Mouse (Mus musculus) bone marrow, adult 2 months (tissue): ENCODE data around the gene Fkbpl. TPM values are rescaled to one million over a fixed set of nuclear protein-coding genes. Genes with fewer than 3 reads are reported as not detected.

Source experiments
- H3K27ac ChIP-seq: fragments of 200-500 bp; 2 replicates; pipeline ENCODE4 v1.5.1; 2012; ENCODE audit warnings: low read depth, mild to moderate bottlenecking, control low read depth, inconsistent platforms, low read length; ENCODE audit not compliant: control insufficient read depth, poor library complexity, insufficient read depth
- H3K4me1 ChIP-seq: fragments of 200-500 bp; 2 replicates; pipeline ENCODE4 v1.6.1; 2011; ENCODE audit warnings: low read length; ENCODE audit not compliant: control insufficient read depth, insufficient read depth
- H3K4me3 ChIP-seq: fragments of 200-500 bp; replicated peaks from 2 replicates; pipeline ENCODE3; 2011; ENCODE audit warnings: mild to moderate bottlenecking, low read depth, low read length, control low read depth; ENCODE audit not compliant: control insufficient read depth
- CTCF ChIP-seq: fragments of 200-500 bp; IDR thresholded peaks from 2 replicates; pipeline ENCODE4 v1.5.1; 2011; ENCODE audit warnings: low read length, control low read depth; ENCODE audit not compliant: control insufficient read depth, insufficient read depth
- POLR2A ChIP-seq: fragments of 200-500 bp; IDR thresholded peaks from 2 replicates; pipeline ENCODE4 v1.6.1; 2011; ENCODE audit warnings: low read depth, mild to moderate bottlenecking, control low read depth, low read length, borderline replicate concordance; ENCODE audit not compliant: control insufficient read depth
- WGBS: fragments of 180-500 bp; shearing (Covaris S2); methylation state at CpG from one replicate; pipeline ENCODE4 v1.1.7; 2018; 5-methylcytosine and 5-hydroxymethylcytosine counted together
- polyA plus RNA-seq: library from polyadenylated mRNA; stranded (reverse); fragments of >200 nt; gene quantifications from 2 replicates; pipeline ENCODE4 v1.2.4, GENCODE M21; 2011; ENCODE audit warnings: low replicate concordance; ENCODE audit not compliant: missing spikeins, insufficient read depth, insufficient read length

Fkbpl gene
- polyA plus RNA-seq, 1 experiment: 13.6 TPM

GRCm38 (mm10) chr17:34654392-34654791 is 9.8 kb downstream of the Fkbpl start:
- Histone ChIP-seq H3K4me1 (no peaks in the 10 kb centered on the region; the same call in 1 of the 2 replicates), H3K4me3 (no peak overlapping the region), H3K27ac (no peak overlapping the region)
- WGBS: 88% methylated on average over 13 of the region's 13 CpGs
- TF ChIP-seq POLR2A: no peak; the same call in 1 of the 2 replicates
- no peak for TF ChIP-seq CTCF

GRCm38 (mm10) chr17:34655160-34655559 is 10.6 kb downstream of the Fkbpl start:
- WGBS: 80% methylated on average over 7 of the region's 7 CpGs
- no peak overlapping the region for H3K4me3 ChIP-seq
- no peak for TF ChIP-seq CTCF
- no peak for TF ChIP-seq POLR2A
- no peaks in the 10 kb centered on the region for H3K4me1 ChIP-seq
- no peak overlapping the region for H3K27ac ChIP-seq

GRCm38 (mm10) chr17:34655581-34655991 is 11.0 kb downstream of the Fkbpl start:
- Histone ChIP-seq H3K4me1 (no peaks in the 10 kb centered on the region), H3K4me3 (no peak overlapping the region), H3K27ac (no peak overlapping the region)
- no peak for TF ChIP-seq POLR2A
- no peak for TF ChIP-seq CTCF
- WGBS: 66% methylated on average over 4 of the region's 4 CpGs

- Histone ChIP-seq H3K4me3 (no peak overlapping the region), H3K4me1 (no peaks in the 10 kb centered on the region), H3K27ac (no peak overlapping the region)
- TF ChIP-seq CTCF: no peak
- no peak for TF ChIP-seq POLR2A
- WGBS: 73% methylated on average over 8 of the region's 8 CpGs
Measured at GRCm38 (mm10) chr17:34656666-34657065, 12.1 kb downstream of the Fkbpl start.

GRCm38 (mm10) chr17:34657271-34657670 is 12.7 kb downstream of the Fkbpl start:
- WGBS: 11% methylated on average over 2 of the region's 2 CpGs
- H3K4me1 ChIP-seq: no peaks in the 10 kb centered on the region
- no peak overlapping the region for H3K27ac ChIP-seq
- H3K4me3 ChIP-seq: no peak overlapping the region
- TF ChIP-seq POLR2A: no peak

GRCm38 (mm10) chr17:34658145-34658544 is 13.6 kb downstream of the Fkbpl start:
- H3K4me3 ChIP-seq: no peak overlapping the region
- WGBS: 29% methylated on average over 2 of the region's 2 CpGs
- H3K27ac ChIP-seq: no peak overlapping the region
- no peak for TF ChIP-seq POLR2A
- TF ChIP-seq CTCF: no peak
- no peaks in the 10 kb centered on the region for H3K4me1 ChIP-seq

GRCm38 (mm10) chr17:34658591-34658990 is 14.0 kb downstream of the Fkbpl start:
- no peak overlapping the region for H3K27ac ChIP-seq
- H3K4me1 ChIP-seq: no peaks in the 10 kb centered on the region
- no peak for TF ChIP-seq CTCF
- TF ChIP-seq POLR2A: no peak
- 86% methylated on average over 3 of the region's 3 CpGs for WGBS
- no peak overlapping the region for H3K4me3 ChIP-seq

- TF ChIP-seq POLR2A (no peak), CTCF (no peak)
- 43% methylated on average over 12 of the region's 12 CpGs for WGBS
- no peak overlapping the region for H3K4me3 ChIP-seq
- no peak overlapping the region for H3K27ac ChIP-seq
- H3K4me1 ChIP-seq: no peaks in the 10 kb centered on the region
Measured at GRCm38 (mm10) chr17:34659181-34659896, 14.8 kb downstream of the Fkbpl start.

- TF ChIP-seq POLR2A (no peak), CTCF (no peak)
- 48% methylated on average over 3 of the region's 3 CpGs for WGBS
- Histone ChIP-seq H3K27ac (no peak overlapping the region), H3K4me1 (no peaks in the 10 kb centered on the region), H3K4me3 (no peak overlapping the region)
Measured at GRCm38 (mm10) chr17:34659897-34660214, 15.3 kb downstream of the Fkbpl start.

- 32% methylated on average over 11 of the region's 11 CpGs for WGBS
- Histone ChIP-seq H3K4me1 (no peaks in the 10 kb centered on the region), H3K4me3 (no peak overlapping the region), H3K27ac (no peak overlapping the region)
- TF ChIP-seq POLR2A (no peak), CTCF (no peak)
Measured at GRCm38 (mm10) chr17:34660259-34660820, 15.8 kb downstream of the Fkbpl start.
